Mouse (Mus musculus) ZHBTc4 (cell line): ENCODE data around the gene Atp2a2.

ENCODE experiments used
- DNase-seq: peaks from one replicate; pipeline ENCODE4 v3.0.0-alpha.2; 2011; ENCODE audit warnings: low read depth, low spot score

Atp2a2 gene

DNA sequence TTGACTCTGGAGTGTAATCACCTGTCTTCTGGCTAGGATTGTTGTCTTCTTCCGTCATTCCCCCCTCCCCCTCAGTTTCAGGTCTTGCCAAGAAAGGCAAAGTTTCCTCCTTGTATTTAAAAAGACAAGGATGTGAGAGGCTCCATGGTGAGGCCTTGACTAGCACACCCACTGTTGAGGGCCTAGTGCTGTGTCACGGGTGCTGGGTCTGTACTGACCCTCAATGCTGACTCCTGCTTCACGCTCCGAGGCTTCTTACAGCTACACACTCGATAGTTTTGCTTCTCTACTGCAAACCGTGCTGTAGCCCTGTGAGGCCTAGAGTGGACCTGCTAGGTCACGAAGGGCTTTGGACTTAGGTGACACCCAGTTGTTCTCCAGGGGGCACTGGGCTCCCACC lies 49.8 kb downstream of the Atp2a2 start:
- no peak for DNase-seq

DNA sequence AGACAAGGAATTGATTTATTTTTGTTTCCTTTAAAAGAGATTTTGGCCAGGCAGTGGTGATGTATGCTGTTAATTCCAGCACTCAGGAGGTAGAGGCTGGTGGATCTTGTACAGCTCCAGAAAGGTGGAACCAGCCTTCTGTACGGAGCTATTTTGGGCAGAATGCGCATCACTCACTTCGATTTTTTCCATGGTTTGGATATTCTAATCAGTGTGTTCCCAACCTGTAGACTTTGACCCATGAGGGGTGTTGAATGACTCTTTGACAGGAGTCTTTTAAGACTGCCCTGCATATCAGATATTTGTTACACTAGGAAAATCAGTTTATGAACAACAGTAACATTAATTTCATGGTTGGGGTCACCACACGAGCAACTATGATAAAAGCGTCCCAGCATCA lies 50.7 kb downstream of the Atp2a2 start:
- DNase-seq = no peak

DNA sequence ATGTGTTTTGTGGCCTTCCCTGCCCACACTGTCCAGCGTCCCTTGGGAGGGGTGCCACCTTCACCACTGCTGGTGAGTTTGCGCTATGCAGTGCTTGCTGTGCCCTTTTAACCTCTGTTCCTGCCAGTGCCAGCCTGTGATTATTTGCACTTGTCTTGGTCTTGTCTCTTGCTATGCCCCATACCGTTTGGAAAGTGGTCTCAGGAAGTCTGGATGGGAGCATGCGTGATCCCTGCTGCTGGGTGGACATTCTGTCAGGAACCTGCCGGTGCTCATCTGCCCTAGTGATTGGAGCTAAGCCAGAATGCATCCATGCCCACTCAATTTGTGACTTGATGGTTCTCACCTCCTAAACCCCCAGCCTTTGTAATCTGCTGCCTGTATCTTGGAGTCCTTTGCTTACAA lies 51.1 kb downstream of the Atp2a2 start:
- DNase-seq = no peak

DNA sequence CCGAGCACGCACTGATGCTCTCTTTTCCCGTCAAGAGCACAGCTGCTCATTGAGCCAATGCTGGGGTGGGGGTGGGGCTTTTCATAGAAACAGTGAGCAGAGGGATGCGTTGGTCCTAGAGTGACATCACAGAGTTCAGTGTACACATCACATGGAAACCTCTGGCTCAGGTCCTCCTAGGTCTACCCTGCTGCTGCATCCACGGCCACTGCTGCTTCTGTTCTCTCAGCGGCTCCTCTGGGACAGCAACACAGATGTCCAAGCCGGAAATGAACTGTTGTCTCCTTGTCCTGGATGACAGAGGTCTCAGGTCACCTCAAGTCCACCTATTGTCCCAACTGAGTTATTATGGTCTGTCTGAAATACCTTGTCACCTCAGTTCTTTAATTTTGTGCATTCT lies 52.1 kb downstream of the Atp2a2 start:
- no peak for DNase-seq

DNA sequence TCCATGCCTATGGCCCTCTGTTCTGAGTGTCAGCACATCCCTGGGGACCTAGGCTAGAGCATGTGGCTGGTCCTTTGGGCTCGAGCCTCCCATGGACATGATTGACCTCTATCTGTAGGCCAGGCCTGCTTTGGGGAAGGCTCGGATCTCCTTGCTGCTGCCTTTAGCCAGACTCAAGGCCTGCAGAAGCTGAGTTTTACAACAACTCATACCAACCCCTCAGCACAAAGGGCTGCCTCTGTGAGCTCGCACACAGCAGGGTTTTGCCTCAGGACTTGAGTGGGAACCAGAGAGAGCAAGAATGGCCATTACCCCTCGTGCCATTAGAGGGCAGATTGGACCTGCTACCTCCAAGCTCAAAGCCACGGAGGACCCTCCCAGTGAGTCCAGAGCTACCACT lies 53.2 kb downstream of the Atp2a2 start:
- DNase-seq = no peak

DNA sequence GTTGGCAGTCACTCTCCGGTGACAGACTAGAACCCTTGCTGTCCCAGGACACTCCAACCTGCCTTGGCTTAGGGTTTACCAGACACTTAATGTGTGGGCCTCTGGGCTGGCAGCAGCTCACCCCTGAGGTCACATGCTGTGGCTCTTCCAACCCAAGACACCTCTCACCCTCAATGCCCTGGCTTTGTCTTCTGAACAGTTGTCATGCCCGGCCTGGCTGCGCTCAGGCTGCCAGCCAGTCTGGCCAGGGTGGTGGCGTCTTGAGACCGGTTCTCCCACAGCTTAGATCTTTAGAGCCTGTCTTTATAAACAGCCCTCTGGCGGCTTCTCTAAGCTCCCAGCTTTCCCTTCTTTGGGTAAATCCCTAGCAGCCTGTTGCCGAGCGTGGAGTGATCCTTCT lies 54.2 kb downstream of the Atp2a2 start:
- no peak for DNase-seq

DNA sequence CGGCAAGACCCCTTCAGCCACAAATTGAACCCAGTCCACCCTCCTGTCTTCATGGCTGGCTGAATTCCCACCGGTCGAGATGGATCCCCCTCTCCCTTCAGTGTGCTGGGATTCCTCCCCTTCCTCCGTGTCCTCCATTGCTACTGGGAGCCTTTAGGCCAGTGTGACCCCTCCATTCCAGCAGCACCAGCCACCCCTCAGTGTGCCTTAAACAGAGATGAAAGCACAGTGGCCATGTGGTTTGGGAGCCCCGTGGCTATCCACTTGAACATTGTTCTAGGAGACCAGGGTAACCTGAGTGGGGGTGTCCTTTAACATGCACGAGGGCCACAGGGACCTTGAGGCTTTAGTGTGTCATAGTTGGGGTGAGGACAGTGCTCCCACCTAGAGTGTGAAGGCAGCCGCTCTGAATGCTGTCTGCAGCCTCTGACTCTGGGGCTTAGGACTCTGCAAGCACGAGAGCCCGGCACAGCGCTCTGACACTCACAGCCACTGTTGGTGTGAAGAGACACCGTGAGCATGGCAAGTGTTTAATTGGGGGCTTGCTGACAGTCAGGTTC lies 56.9 kb downstream of the Atp2a2 start:
- no peak for DNase-seq

DNA sequence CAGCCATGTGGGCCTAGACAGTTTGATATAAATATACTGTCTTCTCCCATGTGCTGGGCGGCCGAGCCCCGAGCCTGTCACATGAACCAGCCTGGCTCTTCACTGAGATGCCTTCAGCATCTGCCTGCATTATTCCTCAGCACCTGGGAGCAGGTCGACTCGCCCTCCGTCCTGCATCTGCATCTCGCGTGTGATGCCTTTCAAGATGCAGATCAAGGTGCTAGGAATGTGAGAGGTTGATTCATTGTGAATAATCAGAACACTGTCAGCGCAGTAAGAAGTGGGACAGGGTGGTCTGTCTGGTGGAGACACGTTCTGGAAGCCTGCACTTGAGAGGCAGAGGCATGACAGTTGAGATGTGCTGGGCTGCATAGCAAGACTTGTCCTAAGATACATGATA lies 57.5 kb downstream of the Atp2a2 start:
- DNase-seq = no peak

DNA sequence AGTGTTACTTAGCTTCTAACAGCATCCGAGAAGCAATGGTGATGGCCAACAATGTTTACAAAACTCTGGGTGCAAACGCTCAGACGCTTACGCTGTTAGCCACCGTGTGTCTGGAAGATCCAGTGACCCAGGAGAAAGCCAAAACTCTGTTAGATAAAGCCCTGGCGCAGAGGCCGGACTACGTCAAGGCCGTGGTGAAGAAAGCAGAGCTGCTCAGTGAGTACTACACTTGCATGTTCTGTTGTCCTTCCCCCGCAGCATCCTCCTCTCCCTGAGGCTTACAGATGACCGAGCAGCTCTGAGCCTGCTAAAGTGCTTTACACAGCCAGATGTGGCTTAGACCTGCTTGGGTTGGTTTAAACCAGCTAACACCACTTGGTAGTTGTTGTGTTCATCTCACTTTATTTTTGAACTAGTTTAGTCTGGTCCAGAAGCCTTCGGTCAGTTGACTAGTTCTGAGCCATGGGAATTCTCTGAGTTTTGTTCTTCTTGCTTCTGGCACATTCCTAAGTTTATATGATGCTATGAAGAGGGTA lies 61.9 kb downstream of the Atp2a2 start:
- DNase-seq = peak; percentile 91

DNA sequence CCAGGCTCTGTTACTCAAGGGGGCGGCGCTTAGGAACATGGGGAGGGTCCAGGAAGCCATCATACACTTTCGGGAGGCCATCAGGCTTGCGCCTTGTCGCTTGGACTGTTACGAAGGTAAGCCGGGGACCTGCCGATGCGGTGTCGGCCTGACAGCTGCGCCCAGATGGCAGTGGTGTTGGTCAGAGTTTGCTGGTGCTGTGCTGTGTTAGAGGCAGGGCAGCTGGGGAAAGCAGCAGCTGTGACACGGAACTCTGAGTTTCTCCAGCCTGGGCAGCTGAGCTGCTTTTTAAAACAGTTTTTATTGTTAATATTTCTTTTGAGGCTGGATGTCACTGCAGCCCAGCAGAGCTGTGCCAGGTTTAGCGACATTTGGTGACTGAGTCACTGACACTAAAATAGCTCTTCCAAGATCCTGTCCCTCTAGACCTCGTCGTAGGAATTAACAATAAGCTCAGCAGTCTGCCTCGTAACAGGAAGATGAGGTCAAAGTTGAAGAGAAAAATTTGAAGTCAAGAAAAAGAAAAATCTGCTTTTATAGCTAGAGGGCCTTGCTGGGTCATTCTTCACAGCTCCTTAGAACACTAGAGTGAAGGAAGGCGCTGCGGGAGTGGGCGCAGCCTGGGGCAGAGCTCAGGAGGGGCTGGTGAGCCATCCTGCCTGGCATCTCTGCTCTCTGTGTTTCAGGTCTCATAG lies 62.5 kb downstream of the Atp2a2 start:
- DNase-seq = no peak

DNA sequence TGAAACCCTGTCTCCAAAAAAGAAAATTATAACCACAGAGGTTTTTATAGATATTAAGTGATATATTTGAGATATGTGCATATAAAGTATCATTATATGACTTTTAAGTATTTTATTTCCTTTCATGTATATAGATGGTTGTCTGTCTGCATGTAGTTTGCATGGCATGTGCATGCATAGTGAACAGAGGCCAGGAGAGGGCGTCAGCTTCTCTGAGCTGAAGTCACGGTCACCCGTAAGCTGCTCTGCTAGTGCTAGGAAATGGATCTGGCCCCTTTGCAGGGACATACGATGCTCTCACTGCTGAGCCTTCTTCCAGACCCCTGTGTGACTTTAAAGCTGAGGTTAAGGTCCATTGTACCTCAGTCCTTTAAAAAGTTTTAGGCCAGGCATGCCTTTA lies 67.5 kb downstream of the Atp2a2 start:
- DNase-seq = peak; percentile 66

DNA sequence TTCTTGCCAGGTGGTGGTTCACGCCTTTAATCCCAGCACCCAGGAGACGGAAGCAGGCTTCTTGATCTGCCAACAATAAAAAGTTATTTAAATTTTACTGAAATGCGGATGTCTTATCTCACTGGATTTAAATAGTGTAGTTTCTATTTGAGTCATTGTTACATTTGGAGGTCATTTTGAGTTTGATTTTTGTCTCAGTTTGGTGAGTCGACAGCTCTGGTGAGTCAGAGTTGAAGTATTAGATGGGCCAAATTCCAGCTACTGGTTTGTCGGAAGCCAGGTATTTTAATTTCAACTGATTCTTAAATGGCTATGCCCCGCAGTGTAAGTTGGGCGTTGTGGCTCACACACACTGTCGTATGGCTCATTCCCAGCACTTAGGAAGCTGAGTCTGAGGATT lies 70.8 kb downstream of the Atp2a2 start:
- DNase-seq = no peak

DNA sequence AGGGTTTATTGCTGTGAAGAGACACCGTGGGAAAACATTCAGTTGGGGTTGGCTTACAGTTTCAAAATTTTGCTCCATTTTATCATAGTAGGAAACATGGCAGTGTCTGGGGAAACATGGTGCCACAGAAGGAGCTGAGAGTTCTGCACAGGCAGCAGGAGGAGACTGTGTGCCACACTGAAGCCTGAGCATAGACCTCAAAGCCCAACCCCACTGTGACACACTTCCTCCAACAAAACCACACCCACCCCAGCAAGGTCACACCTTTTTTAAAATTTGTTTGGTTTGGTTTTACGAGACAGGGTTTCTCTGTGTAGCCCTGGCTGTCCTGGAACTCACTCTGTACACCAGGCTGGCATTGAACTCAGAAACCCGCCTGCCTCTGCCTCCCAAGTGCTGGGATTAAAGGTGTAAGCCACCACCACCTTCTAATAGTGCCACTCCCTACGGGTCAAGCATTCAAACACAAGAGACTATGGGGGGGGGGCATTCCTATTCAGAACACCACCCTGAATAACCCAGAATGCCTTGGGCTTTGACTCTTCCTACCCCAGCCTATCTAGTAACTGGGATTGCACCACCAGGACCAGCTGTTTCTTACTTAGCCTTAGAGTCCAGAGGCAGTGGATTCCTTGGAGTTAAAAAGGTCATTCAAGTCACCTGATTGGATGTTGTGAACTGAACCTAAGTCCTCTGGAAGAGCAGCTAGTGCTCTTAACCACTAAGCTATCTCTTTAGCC lies 71.8 kb downstream of the Atp2a2 start:
- peak; percentile 75 for DNase-seq

DNA sequence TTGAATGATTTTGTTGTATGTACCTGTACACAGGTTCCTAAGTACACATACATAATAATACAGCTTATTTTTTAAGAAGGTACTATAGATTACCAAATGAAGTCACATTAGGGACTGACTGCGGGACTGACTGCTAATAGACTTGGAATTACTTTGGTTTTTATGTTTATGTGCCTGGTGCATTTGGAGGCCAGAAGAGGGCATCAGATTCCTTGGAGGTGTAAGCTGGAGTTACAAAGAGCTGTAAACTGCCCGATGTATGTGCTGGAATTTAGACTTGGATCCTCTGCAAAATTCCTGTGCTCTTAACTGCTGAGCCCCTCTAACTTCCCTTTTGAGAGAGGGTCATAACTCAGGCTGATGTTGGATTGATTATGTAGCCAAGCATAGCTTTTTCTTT lies 76.5 kb downstream of the Atp2a2 start:
- DNase-seq = no peak

DNA sequence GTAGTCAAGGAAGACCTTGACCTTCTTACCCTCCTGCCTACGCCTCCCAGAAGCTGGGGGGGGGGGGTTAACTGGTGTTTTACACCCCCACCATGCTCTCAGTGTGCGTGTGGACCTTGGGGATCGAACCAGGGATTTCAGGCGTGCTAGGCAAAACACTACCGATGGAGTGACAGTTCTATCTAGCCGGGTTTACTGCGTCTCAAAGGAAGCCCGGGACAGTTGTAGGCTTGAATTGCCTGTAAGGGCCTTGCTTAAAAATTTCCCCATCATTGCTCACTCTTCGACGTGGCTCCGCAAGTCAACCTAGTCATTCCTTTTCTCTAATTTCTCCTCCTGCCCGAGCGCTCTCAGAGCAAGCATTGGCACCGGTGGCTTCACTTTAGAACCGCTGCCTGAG lies 78.9 kb downstream of the Atp2a2 start:
- DNase-seq = no peak

DNA sequence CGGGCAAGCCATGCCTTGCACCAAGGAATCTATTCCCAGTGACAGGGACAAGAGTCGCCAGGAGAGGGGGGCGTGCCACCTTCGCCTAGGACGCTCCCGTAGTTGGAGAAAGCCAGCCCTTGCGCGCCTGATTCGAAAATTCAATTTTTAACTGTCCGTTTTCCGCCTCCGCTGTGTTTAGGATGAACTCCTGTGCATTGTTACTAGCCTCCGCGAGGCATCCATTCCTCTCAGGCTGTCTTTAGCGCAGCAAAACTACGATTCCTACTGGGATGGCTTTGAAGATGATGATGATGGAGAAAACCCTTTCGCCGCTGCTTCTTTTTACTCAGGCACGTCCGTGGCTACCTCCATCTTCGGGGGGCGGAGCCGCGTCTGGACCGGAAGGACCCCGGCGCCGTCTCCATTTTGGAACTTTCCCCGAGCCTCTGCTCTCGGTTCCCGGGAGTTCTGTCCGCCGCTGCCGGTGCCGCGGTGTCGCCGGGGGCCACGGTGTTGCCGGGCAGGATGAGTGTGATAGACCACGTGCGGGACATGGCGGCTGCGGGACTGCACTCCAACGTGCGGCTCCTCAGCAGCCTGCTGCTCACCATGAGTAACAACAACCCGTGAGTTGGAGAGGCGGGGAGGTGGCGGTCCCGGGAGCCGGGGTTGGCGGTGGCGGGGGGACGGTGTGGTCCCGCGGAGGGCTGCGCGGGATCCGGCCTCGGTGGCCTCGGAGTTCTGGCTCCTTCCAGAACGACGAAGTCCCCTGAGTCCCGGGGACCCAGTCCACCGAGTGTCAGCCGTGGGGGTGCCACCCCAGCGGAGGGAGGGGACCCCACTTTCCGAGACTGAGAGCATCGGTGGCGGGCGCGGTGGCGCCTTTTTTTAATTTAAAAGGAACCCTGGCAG lies 79.7 kb downstream of the Atp2a2 start:
- peak; percentile 91 for DNase-seq

DNA sequence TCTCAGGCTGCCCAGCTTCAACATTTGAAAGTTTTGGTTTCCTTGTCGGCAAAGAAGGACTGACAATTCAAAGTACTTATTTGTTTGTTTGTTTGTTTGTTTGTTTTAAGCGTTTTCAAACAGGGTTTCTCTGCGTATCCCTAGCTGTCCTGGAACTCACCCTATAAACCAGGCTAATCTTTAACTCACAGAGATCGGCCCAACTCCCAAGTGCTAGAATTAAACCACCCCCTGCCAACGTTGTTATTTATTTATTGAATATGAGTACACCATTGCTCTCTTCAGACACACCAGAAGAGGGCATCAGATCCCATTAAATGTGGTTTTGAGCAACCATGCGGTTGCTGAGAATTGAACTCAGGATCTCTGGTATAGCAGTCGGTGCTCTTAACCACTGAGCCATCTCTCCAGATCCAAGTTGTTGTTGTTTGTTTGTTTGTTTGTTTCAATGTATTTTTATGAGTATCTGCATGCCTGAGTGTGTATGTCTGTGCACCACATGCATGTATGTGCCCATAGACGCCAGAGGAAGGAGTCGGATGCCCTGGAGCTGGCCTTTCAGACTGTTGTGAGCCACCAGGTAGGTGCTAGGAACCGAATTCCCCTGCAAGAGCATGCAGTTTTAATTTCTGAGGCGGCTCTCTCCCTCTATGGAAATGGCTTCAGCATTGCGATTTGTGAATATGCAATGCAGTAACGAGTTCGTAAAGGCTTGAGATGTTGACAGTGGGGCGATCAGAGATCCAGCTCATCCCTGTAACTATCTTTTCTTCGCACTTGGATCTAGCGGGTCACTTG lies 80.6 kb downstream of the Atp2a2 start, which contains the start of gene Anapc7:
TSS of gene Anapc7 (plus strand) at position 423 of the 798 bp plus-strand sequence.
- DNase-seq = no peak

DNA sequence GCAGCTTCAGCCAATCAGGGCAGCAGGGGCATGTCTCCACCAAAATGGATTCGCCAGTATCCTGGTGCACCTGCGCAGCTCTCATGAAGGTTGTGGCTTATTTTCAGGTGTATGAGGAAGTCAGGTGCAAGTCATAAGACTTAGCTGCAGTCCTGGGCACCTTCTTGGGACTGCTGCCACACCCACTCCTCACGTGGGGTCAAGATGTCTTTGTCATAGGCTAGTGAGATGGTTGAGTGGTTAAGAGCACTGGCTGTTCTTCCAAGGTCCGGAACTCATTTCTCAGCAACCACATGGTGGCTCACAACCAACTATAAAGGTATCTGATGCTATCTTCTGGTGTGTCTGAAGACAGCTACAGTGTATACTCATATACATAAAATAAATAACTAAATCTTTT lies 81.3 kb downstream of the Atp2a2 start:
- peak; percentile 74 for DNase-seq

DNA sequence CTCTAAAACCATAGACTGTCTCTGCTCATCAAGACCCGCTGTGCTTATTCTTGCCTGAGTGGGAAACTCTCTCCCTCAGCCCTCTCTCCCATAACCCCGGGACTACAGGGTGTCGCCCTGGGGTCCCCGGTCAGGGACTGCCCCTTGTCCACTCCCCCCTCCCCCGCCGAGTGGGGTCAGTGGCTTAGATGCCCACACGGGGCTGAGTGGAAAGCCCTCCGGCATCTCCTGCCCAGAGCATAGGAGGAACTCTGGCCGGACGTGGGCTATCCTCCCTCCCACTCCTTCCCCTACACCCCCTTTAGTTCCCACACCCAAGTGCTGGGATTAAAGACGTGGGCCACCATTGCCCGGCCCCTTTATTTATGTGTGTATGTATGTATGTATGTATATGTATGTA lies 86.6 kb downstream of the Atp2a2 start:
- DNase-seq = no peak

DNA sequence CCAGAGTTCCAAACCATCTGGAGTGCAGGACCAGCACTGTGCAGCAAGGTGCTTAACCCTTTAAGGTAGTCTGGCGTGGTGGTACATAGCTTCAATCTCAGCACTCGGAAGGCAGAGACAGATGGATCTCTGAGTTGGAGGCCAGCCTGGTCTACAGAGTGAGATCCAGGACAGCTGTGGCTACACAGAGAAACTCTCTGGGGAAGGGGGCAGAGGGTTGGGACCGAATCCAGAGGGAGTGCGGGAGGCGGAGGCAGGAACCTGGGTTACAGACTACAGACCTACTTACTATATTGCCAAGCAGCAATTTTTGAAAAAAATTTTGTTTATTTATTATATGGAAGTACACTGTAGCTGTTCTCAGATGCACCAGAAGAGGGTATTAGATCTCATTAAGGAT lies 87.7 kb downstream of the Atp2a2 start:
- no peak for DNase-seq

DNA sequence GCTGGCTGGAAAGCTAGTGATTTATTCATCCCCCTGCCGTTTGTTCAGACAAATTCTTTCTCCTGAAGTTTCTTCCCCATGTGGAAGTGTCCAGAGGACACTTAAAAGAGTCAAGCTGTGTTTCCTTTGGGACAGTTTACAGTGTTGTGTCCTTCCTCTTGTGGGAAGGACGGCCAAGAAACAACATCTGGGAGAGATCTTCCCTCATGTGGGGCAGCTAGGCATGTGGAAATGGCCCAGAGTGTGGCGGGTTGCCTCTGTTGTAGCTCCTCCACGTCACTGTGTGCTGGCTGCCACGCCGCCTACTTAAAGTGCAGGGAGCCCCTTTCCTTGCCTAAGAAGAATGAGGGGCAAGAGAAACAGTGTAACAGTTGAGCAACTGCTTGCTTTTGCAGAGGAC lies 89.2 kb downstream of the Atp2a2 start:
- no peak for DNase-seq
